Mouse (Mus musculus): Measurements from ENCODE around the gene Myh11.

The Myh11 gene

DNA sequence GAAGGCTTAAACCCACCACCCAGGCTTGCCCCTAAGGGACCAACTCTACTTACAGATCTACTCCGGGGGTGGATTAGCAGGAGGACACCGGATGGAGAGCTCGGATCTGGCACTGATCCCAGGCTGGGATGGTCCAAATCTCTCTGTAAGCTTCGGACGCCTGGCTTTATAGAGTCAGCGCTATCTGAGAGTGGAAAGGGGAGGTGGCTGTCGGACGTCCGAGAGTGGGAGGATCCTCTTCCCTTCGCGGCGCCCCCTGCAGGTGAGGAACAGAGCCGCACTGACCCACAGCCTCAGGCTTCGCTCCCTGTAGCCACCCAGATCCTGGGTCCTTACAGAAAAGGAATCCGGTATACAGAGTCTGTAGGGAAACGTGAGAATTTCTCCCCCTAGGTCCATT lies at the start of gene Myh11:
TSS of gene Myh11 (minus strand) at position 150 of the 400 bp plus-strand sequence.
- DNase-seq, result peak; percentile 73

DNA sequence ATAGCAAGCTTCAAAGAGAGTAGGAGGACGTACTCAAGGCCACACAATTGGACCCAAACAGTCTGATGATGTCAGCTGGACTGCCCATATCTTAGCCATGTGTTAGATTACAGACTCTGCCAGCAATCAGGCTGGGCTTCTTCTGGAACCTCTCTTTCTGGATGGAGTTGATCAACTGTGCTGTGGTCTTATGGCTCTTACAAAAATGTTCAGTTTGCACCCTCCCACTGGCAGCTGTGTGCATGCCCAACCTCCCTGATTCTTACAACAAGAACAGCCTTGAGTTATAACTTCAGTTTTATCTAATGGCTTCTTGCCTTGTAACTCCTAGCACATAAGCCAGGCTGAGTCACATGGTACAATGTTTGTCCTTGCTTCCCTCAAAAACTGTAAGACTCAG lies 37.0 kb upstream of the Myh11 start:
- no peak for DNase-seq

DNA sequence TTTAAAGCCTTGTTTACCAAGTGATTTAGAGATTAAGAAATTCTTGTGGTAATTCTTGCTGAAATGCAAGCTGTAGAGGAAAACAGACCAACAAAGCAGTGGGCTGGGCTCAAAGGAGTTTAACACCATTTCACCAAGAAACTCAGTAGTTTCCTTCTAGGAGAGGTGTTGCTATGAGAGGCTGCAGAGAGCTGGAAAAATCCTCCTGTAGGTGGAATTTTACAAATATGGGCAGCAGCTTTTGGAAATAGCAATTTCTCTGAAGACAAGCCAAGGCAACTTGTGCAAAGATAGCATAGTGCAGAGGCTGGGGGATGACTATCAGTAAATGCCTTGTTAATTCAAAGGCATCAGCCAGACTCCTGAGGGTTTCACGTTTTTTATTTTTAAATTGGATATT lies 29.3 kb upstream of the Myh11 start:
- no peak for DNase-seq

DNA sequence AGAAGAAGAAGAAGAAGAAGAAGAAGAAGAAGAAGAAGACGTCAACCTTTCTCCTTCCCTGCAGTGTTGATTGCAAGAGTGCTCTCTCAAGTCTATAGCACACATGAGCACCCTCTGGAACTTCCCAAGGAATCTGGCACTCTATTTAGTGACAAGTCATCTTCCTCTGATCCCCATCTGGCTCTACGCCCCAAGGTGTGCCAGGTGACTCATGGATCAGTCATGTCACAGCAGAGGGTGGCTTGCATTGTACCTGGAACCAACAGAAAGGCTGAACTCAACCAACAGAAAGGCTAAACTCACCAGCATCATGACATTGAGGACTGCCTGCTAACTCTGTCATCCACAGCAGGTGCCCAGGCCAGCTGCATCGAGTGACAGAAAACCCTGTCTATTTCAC lies 28.5 kb upstream of the Myh11 start:
- DNase-seq, result no peak

DNA sequence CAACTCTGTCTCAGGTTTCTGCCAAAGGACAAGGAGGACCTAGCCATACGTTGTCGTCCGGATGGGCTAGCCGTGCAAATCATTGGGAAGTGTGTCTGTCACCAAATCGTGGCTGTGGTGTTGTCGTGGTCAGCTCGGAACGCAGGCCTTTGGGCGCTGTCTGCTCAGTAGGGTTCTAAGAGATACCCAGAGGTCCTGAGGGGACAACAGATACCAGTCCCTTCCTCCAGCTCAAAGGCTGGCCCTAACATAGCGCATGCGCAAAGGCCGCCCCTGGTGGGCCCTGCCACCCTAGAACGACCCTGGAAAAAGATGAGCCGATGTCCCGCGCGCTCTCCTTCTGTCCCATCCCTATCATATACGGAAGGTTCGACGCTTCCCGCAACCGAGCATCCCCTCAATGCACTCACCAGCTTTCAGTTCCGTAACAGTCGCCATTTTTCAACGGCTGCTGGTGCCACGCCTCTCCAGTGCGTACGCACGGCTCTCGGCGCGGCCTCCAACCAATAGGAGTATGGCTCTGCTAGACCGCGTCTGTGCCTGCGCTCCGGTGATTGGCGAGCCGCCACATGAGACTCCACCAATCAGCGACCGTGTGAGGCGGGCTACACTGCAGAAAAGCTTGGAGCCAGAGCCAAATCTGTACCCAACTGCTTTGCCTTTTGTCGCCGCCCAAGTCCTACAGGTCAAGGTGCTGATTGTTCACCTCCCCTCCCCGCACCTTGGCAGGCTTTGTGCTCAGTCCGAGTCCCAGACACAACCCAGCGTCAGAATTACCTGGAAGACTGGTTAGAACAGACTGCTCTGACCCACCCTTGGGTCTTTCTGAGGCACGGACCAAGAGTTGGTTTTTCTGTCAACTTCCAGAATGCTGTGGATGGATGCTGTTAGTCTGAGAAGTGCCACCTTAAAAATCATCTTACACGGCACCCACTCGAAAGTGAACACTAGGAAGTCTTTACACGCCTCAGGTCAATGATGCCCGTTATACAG lies 26.0 kb upstream of the Myh11 start, which contains the start of gene Fopnl:
TSS of gene Fopnl (minus strand) at position 522 of the 993 bp plus-strand sequence.
- peak; percentile 98 for DNase-seq

DNA sequence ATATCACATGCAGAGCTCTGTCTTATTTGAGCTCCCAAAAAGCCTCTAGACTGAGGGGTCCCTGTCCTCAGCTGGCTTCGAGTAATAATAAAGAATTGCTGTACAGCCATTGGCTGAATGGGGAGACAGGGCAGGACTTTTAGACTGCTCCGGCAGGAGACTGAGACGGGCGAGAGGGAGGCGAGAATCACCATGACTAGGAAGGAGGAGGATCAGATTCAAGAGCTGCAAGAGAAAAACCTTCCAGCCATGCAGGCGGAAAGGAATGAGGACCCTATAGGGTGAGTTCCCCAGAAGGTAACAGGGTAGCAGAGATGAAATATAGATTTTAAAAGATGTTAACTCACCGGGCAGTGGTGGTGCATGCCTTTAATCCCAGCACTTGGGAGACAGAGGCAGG lies 21.7 kb upstream of the Myh11 start:
- no peak for DNase-seq

DNA sequence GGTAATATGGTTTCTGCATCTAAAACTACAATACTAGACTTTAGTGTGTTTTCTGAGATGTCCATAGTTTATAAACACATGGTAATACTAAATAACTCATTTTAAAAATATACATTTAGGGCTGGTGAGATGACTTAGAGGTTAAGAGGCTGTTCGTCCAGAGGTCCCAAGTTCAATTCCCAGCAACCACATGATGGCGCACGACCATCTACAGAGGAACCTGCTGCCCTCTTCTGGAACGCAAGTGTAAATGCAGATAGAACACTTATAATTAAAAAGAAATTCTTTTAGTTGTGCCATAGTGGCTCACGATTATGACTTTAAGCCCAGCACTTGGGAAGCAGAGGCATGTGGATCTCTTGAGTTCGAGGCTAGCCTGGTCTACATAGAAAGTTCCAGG lies 20.2 kb upstream of the Myh11 start:
- DNase-seq, result peak; percentile 67

DNA sequence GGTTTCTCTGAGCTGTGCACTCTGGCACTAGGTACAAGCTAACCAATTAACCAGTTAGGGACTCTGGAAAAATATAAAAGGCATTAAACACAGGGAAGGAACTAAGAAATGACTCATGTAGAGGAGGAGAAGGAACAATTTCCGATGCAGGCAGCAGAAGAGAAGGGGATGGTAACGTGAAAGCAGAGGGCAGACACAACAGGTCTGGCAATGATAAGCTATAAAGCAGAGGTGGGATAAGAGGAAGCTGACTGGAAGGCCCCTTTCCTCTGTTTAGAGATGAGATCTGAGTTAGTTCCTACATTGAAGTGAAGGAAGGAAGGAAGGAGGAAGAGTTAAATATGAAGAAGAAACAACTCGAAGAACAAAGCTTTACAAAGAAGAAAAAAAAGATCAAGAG lies 18.7 kb upstream of the Myh11 start:
- no peak for DNase-seq

DNA sequence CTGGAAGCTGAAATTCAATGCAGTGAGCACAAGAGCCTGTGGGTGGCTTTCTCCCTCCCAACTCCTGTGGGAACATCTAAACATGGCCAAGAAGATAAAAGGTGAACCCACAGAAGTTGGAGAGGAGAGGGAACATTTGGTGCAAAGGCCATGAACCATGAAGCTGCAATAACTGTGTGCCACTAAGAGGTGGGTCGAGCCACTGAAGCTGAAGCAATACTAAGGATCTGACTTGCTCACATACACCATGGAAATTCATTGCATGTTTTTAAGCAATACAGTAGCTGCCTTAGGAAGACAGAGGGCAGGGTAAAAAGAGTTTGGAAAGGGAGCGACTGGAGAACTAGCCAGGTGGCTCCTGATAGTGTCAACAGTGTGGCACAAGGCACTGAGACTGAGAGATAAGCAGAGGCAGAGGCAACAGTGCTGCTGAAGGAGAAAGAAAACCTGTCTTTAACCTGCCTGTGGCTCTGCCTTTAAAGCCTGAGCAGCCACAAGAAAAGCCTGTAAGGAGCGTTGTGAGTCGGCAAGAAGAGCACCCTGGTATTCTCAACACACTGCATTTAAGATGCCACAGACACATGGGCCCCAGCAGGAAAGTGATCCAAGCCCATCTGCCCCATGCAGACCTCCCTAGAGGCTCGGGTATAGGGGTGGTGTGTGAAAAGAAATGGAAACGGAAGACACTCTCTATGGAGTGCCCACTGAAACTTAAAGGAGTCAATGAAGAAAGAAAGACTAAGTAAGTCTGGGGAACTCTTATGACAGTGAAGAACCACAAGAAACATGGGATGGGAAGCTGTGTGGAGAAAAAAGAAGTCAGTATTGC lies 17.3 kb upstream of the Myh11 start:
- no peak for DNase-seq

DNA sequence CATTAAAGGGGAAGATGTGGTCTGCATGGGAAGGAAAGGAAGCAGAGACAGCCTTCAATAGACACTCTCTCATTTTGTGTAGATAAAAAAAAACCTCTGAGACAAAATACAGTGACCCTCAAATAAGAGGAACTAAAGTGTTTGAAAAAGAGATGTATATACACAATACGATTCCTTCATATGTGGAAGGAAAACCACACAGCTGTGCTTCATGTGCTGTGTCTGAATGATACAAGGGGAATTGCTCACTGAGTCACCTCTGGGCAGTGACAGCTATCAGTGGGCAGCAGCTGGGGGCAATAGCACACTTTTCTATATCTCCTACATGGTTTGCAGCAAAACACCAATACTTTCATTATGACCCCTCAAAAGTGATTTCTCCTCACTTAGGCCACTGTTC lies 16.2 kb upstream of the Myh11 start:
- DNase-seq, result no peak

DNA sequence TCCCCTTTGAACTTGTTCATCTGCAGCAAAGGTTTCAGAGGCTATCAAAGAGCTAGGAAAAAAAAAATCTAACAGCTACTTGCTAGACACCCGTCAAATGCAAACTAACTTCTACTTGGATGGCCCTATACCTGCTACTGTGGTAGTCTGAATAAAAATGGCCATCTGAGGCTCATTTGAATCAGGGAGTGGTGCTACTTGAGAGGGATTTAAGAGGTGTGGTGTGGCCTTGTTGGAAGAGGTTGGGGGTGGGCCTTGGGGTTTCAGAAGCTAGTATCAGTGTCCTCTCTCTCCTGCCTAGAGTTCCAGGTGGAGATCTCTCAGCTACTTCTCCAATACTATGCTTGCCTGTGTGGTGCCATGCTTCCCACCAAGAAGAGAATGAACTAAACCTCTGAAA lies 15.3 kb upstream of the Myh11 start:
- DNase-seq, result no peak

DNA sequence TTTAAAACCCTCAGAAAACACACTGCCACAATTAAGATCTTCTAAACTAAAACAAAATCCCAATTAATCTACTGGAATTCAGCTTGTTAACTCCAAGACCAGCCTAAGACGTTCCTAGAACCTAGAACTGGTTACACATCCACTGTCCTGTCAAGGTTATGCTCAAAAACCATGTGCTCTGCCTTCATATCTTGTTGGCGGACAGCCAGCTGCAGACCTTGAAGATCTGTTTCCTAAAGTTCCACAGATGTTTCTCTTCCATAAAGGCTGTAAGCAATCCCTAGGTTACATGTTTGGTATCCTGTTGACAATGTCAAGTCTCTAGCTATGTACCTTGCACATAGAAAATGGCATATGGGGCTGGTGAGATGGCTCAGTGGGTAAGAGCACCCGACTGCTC lies 13.6 kb upstream of the Myh11 start:
- DNase-seq, result no peak

DNA sequence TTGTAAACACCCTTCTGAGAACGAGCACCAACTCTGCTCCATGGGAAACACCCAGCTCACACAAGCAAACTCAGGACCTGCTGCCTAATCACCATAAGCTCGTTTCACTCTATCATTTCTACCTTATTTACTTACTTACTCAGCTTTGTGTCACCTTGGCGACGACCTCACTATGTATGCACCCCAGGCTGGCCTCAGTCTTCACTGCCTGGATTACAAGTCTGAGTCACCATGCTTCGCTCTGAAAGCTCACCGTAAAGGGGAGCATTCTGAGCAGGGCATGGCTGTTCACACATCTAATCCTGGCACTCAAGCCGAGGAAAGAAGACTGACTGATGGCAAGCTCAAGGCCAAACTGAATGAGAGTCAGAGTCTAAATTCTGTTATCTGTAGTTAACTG lies 12.5 kb upstream of the Myh11 start:
- no peak for DNase-seq

DNA sequence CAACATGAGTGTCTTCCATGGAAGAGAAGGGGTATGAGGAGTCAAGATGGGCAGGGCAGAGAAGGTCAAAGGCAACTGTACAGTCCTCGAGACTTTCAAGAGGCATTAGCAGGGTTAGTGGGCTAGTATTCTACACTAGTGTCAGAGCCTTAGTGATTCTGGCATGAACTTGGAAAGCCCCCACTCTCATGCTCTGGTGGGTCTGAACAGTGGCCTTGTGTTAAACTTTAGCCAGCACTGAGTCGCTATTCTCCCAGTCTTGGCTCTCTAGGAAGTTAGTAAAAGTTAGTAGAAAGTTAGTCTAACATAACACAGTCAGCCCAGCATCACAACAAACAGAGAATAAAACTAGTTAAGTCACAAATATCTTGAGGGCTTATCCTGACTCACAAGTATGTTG lies 12.0 kb upstream of the Myh11 start:
- no peak for DNase-seq

DNA sequence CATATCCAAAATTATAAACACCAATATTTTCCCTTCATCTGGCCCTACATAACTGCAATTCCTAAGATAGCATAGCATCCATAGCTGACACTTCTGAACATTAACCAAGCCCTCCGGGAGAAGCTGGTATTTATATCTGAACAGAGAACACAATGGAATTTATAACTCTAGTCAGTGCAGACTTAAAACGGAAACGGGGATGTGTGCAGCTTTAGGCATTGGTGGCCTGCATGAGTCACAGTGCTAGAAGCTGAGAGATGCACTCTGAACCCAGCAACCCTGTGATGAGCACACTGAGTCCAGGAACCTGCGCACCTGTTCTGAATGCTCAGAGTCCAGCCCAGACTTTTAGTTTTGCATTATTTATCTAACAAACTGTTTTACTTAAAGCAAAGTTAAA lies 7.3 kb upstream of the Myh11 start:
- no peak for DNase-seq

DNA sequence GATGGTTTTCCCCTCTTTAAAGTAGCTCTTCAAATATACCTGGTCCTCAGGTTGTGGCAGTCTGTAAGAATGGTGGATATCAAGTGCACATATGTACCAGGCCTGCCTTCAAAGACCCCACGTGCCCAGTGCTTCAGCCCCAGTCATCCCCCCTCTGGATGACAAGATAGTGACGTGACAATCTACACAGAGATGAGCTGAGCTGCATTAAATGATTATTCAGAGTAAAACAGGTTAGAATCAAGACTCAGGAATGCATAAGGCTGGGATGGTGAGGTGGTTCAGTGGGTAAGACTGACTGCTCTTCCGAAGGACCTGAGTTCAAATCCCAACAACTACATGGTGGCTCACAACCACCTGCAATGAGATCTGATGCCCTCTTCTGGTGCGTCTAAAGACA lies 6.6 kb upstream of the Myh11 start:
- DNase-seq, result no peak

DNA sequence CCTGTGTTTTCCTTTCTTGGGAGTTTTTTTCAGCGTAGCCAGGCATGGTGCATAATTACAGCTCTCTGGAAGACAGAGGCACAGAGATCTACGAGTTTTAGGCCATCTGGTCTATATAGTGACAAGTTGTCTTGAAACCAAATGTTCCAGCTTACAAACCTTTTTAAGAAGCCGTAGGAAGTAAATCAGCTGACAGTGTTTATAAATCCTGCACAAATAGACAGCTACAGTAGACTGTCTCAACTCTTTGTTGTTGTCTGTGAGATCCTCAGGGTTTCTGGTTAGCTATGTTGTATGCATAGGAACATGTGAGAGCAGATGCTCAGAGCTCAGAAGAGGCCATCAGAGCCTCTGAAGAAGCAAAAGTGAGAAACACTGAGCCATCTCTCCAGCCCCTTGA lies 6.0 kb upstream of the Myh11 start:
- DNase-seq, result no peak

DNA sequence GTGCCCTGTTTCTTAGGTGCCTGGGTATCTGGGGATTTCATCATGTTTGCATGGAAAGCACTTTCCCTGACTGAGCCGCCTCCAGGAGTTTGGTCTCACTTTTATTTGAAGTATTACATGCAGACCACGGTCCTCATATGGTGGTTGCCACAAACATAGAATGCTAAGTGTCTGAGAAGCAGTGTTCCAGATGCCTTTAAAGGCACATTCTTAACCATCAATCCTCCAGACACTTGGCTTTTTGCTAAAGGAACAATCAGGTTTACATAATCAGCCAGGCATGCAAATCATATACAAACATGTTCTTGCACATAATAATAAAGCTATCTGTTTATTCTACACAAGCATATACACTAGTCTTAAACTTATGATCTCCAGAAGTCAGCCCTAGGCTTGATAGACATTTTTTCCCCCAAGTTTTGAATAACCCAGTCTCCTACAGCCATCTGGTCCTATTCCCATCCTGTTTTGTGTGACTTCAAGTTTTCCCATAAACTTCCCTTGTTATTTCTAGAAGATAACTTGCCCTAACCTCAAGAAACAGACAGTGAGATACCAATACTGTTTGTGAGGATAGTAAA lies 5.5 kb upstream of the Myh11 start:
- no peak for DNase-seq

DNA sequence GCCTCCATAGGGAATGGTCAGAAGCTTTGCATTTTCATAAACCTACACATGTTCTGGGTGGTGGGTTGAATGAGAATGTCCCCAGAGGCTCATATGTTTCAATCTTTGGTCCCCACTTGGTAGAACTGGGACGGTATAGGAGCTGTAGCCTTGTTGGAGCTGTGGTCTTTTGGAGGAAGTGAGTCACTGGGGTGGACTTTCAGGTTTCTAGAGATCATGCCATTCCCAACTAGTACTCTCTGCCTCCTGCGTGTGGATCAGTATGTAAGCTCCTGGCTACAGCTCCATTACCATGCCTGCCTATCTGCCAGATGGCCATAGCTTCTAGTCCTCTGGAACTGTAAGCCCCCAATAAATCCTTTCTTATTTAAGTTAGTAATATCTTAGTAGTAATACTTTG lies 4.1 kb upstream of the Myh11 start:
- DNase-seq, result no peak

DNA sequence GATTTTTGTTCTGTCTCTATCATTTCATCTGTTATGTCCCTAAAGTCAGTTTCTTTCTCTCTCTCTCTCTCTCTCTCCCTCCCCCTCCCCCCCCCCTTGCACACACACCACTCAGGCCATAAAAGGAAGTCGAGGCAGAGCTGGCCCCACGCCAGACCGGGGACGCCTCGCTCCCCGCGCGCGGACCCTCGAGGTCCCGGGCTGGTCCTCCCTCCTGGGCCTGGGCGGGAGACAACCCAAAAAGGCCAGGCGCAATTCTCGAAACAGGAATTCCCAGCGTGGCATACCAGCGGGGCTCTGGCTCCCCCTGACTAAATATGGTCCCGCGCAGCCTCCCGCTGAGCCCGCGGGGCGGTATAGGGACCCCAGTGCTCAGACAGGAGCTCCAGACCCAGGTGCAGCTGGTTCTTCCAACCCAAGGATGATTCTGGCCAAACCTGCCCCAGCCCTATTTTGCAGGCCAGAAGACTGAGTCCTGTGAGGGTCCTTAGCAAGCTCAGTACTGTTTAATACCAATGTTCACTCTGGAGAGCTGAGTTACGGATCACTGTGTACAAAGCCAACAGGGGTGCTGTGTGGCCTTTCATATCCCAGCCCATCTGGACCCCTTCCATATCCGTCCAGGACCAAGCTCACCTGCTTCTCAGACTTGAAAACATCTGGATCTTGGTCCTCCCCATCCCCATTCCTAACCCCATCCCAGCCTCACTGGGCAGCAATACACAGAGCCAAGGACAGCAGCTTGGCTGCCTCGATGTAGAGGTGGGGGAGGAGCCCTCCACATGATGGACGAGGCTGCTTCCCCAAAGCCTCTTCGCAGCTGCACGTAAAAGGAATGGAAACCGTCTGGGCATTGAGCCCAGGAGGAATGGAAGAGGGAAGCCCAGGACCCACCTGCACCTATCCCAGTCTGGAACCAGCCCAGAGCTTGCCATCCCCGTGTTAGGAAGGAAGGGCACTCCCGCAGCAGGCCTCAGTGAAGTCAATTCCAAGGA lies 1.3 kb upstream of the Myh11 start:
- DNase-seq, result peak; percentile 19

DNA sequence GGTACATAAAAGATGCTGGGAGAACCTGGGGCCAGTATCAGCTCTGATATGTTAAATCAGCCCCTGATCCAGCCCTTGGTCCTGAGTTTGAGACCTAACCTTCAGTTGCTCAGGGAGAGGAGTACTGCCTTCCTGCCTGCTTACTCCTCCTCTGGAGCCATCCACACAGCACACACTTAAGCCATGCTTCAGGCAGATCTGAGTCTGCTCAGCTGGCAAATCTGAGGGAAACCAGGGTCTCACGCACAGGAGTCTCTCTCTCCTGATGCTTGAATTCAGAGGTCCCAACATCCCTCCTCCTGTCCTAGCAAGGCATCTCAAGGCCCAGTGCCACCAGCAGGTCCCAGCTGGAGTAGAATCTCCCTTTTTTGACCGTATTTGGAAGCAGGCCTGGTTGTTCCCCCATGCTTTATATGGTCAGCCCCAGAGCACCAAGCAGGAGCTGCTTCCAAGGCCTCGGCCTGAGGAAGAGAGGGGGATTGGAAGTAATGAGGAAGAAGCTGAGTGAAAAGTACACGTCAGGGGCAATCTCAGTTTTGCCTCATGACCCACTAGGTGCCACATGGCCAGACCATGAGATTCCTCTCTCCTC lies 18.7 kb downstream of the Myh11 start:
- no peak for DNase-seq

Data from embryo, embryonic 11 days (tissue).